ENCODE assay signal across 7 mouse cellular contexts in genomic region chr10:80166136-80166535, GRCm38 (mm10). TPM values are rescaled to one million over a fixed set of nuclear protein-coding genes. Genes with fewer than 3 reads are reported as not detected.
DNase-seq lines count a peak whose midpoint lies in the region; ATAC-seq and TF ChIP-seq lines count a peak whose summit lies in the region.
"Not testable (repeated sequence)": the region's sequence is repeated elsewhere in the genome, so short reads cannot be mapped to it uniquely, and the experiment has no call there.

No protein-coding gene starts in this region.

- H3K27me3 ChIP-seq in embryonic facial prominence, embryonic 11.5 days (ENCODE audit: control insufficient read depth, insufficient read depth, low read length); forebrain, embryonic 15.5 days; heart, postnatal 0 days (ENCODE audit: control insufficient read depth, insufficient read depth, low read length); intestine, embryonic 16.5 days (replicated peaks; ENCODE audit: control insufficient read depth, insufficient read depth, low read length); limb, embryonic 14.5 days (ENCODE audit: control insufficient read depth, insufficient read depth, low read length); megakaryocyte, embryonic 14.5 days (replicated peaks); neural tube, embryonic 12.5 days (replicated peaks): not testable (repeated sequence)

- H3K4me1 ChIP-seq in embryonic facial prominence, embryonic 11.5 days (ENCODE audit: control insufficient read depth, insufficient read depth, low read length), result peaks cover 17% of the 10 kb centered on the region
- peaks cover 59% of the 10 kb centered on the region for H3K4me1 ChIP-seq in forebrain, embryonic 15.5 days
- peaks cover 46% of the 10 kb centered on the region for H3K4me1 ChIP-seq in heart, postnatal 0 days (ENCODE audit: control insufficient read depth, insufficient read depth)
- H3K4me1 ChIP-seq in intestine, embryonic 16.5 days (ENCODE audit: control insufficient read depth, insufficient read depth, low read length), result peaks cover 62% of the 10 kb centered on the region
- H3K4me1 ChIP-seq in limb, embryonic 14.5 days (ENCODE audit: control insufficient read depth, insufficient read depth, low read length), result peaks cover 49% of the 10 kb centered on the region
- peaks cover 88% of the 10 kb centered on the region for H3K4me1 ChIP-seq in megakaryocyte, embryonic 14.5 days
- peaks cover 54% of the 10 kb centered on the region for H3K4me1 ChIP-seq in neural tube, embryonic 12.5 days

- not testable (repeated sequence) for H3K4me3 ChIP-seq in embryonic facial prominence, embryonic 11.5 days (ENCODE audit: low read depth, low read length); heart, postnatal 0 days (ENCODE audit: low read depth, low read length); intestine, embryonic 16.5 days (ENCODE audit: low read length); limb, embryonic 14.5 days (replicated peaks; ENCODE audit: low read length); neural tube, embryonic 12.5 days
- peak overlapping the region; percentile 44 for H3K4me3 ChIP-seq in forebrain, embryonic 15.5 days
- H3K4me3 ChIP-seq in megakaryocyte, embryonic 14.5 days (replicated peaks), result peak overlapping the region; percentile 93

- not testable (repeated sequence) for H3K27ac ChIP-seq in embryonic facial prominence, embryonic 11.5 days (replicated peaks; ENCODE audit: low read depth, low read length); limb, embryonic 14.5 days (replicated peaks; ENCODE audit: low read depth, low read length)
- peak overlapping the region; percentile 100 for H3K27ac ChIP-seq in forebrain, embryonic 15.5 days (replicated peaks)
- peak overlapping the region; percentile 88 for H3K27ac ChIP-seq in heart, postnatal 0 days (ENCODE audit: low read depth)
- H3K27ac ChIP-seq in intestine, embryonic 16.5 days (ENCODE audit: low read length), result peak overlapping the region; percentile 78
- H3K27ac ChIP-seq in neural tube, embryonic 12.5 days, result peak overlapping the region; percentile 67; the same call in 1 of the 2 replicates

- not testable (repeated sequence) for ATAC-seq in embryonic facial prominence, embryonic 11.5 days (replicated peaks; ENCODE audit: insufficient number of reproducible peaks, low FRiP score, low TSS enrichment, low read depth); forebrain, embryonic 15.5 days (replicated peaks); heart, postnatal 0 days (ENCODE audit: insufficient read depth, low read depth); intestine, embryonic 16.5 days; limb, embryonic 14.5 days (ENCODE audit: low FRiP score, low read depth); neural tube, embryonic 12.5 days (ENCODE audit: low FRiP score, low read depth)

- H3K4me2 ChIP-seq in embryonic facial prominence, embryonic 11.5 days (ENCODE audit: low read depth, low read length), result 0 out of 2 replicates have a peak overlapping the region, but pooled peaks have one; percentile 7
- peak overlapping the region; percentile 88 for H3K4me2 ChIP-seq in forebrain, embryonic 15.5 days (replicated peaks)
- peak overlapping the region; percentile 87; the same call in 1 of the 2 replicates for H3K4me2 ChIP-seq in heart, postnatal 0 days (ENCODE audit: low read depth, low read length)
- H3K4me2 ChIP-seq in intestine, embryonic 16.5 days (ENCODE audit: low read depth, low read length), result peak overlapping the region; percentile 97; the same call in 1 of the 2 replicates
- H3K4me2 ChIP-seq in limb, embryonic 14.5 days (replicated peaks; ENCODE audit: low read depth, low read length, severe bottlenecking), result 0 out of 2 replicates have a peak overlapping the region, but pooled peaks have one; percentile 94
- H3K4me2 ChIP-seq in neural tube, embryonic 12.5 days (replicated peaks), result peak overlapping the region; percentile 80

- not testable (repeated sequence) for H3K9ac ChIP-seq in embryonic facial prominence, embryonic 11.5 days (replicated peaks; ENCODE audit: low read length); limb, embryonic 14.5 days (ENCODE audit: low read depth, low read length, severe bottlenecking)
- H3K9ac ChIP-seq in forebrain, embryonic 15.5 days (replicated peaks), result peak overlapping the region; percentile 64
- 0 out of 2 replicates have a peak overlapping the region, but pooled peaks have one; percentile 34 for H3K9ac ChIP-seq in heart, postnatal 0 days (replicated peaks; ENCODE audit: low read depth, low read length)
- H3K9ac ChIP-seq in intestine, embryonic 16.5 days (ENCODE audit: low read depth, low read length), result peak overlapping the region; percentile 60; the same call in 1 of the 2 replicates
- 0 out of 2 replicates have a peak overlapping the region, but pooled peaks have one; percentile 53 for H3K9ac ChIP-seq in neural tube, embryonic 12.5 days

- H3K36me3 ChIP-seq in embryonic facial prominence, embryonic 11.5 days (replicated peaks; ENCODE audit: control insufficient read depth, insufficient read depth, low read depth, low read length), result not testable (repeated sequence)
- peaks cover 13% of the 10 kb centered on the region for H3K36me3 ChIP-seq in forebrain, embryonic 15.5 days
- peaks cover 16% of the 10 kb centered on the region for H3K36me3 ChIP-seq in heart, postnatal 0 days (replicated peaks; ENCODE audit: control insufficient read depth, insufficient read depth, low read length)
- peaks cover 14% of the 10 kb centered on the region for H3K36me3 ChIP-seq in intestine, embryonic 16.5 days (ENCODE audit: control insufficient read depth, insufficient read depth, low read length)
- H3K36me3 ChIP-seq in limb, embryonic 14.5 days (ENCODE audit: control insufficient read depth, insufficient read depth, low read length), result peaks cover 17% of the 10 kb centered on the region
- peaks cover 23% of the 10 kb centered on the region for H3K36me3 ChIP-seq in megakaryocyte, embryonic 14.5 days (replicated peaks; ENCODE audit: low read length)
- peaks cover 21% of the 10 kb centered on the region for H3K36me3 ChIP-seq in neural tube, embryonic 12.5 days

- not testable (repeated sequence) for H3K9me3 ChIP-seq in embryonic facial prominence, embryonic 11.5 days (replicated peaks; ENCODE audit: control insufficient read depth, low read length); forebrain, embryonic 15.5 days; heart, postnatal 0 days (replicated peaks; ENCODE audit: control insufficient read depth, low read length); intestine, embryonic 16.5 days (ENCODE audit: control insufficient read depth, low read length); limb, embryonic 14.5 days (ENCODE audit: control insufficient read depth, low read length); megakaryocyte, embryonic 14.5 days; neural tube, embryonic 12.5 days

- not testable (repeated sequence) for TF ChIP-seq CTCF in heart, postnatal 0 days (IDR thresholded peaks at IDR 0.05; ENCODE audit: low read depth)

- not testable (repeated sequence) for TF ChIP-seq POLR2A in limb, embryonic 14.5 days (IDR thresholded peaks at IDR 0.05; ENCODE audit: borderline replicate concordance, extremely low read depth, insufficient read depth, insufficient read length)

- 90% methylated on average over 4 of the region's 4 CpGs for WGBS in embryonic facial prominence, embryonic 11.5 days
- WGBS in forebrain, embryonic 15.5 days, result 90% methylated on average over 4 of the region's 4 CpGs
- 80% methylated on average over 4 of the region's 4 CpGs for WGBS in heart, postnatal 0 days
- 83% methylated on average over 4 of the region's 4 CpGs for WGBS in intestine, embryonic 16.5 days
- 88% methylated on average over 4 of the region's 4 CpGs for WGBS in limb, embryonic 14.5 days
- 77% methylated on average over 4 of the region's 4 CpGs for WGBS in neural tube, embryonic 12.5 days

- not testable (repeated sequence) for TF ChIP-seq EP300 in heart, postnatal 0 days (IDR thresholded peaks at IDR 0.05; ENCODE audit: low read depth)

- DNase-seq in embryonic facial prominence, embryonic 11.5 days (ENCODE audit: low spot score); heart, postnatal 0 days (ENCODE audit: low spot score); limb, embryonic 14.5 days (ENCODE audit: low spot score): not testable (repeated sequence)

RNA-seq across cellular contexts. Expression of gene Cirbp, which starts 0.4 kb away (rescaled TPM):
- polyA plus RNA-seq in embryonic facial prominence, embryonic 11.5 days (2014; fragmentation: Nextera tagmentation; extraction: Ambion mirVana), result 74.0 and 77.8 TPM in 2 replicates
- 350 and 358 TPM in 2 replicates for polyA plus RNA-seq in forebrain, embryonic 15.5 days (2015; fragmentation: Nextera tagmentation; extraction: Ambion mirVana)
- total RNA-seq in heart, postnatal 0 days (2014; rRNA removed; ENCODE audit: low replicate concordance), result 121 and 163 TPM in 2 replicates
- polyA plus RNA-seq in heart, postnatal 0 days (2015; fragmentation: Nextera tagmentation; extraction: Ambion mirVana), result 208 and 330 TPM in 2 replicates
- polyA plus RNA-seq in intestine, embryonic 16.5 days (2015; fragmentation: Nextera tagmentation; extraction: Ambion mirVana), result 53.2 and 62.6 TPM in 2 replicates
- 286 and 289 TPM in 2 replicates for polyA plus RNA-seq in limb, embryonic 14.5 days (2012; rRNA removed)
- polyA plus RNA-seq in limb, embryonic 14.5 days (2014; fragmentation: Nextera tagmentation; extraction: Ambion mirVana), result 101 and 106 TPM in 2 replicates
- polyA plus RNA-seq in megakaryocyte, embryonic 14.5 days (2012; ENCODE audit: insufficient read depth, low replicate concordance), result 27.7 and 39.5 TPM in 2 replicates
- polyA plus RNA-seq in neural tube, embryonic 12.5 days (2016; fragmentation: Nextera tagmentation; extraction: Ambion mirVana), result 262 and 273 TPM in 2 replicates

RNA-seq across cellular contexts. Expression of gene 1600002K03Rik, which starts 6.6 kb away (rescaled TPM):
- 6.0 and 6.8 TPM in 2 replicates for polyA plus RNA-seq in embryonic facial prominence, embryonic 11.5 days (2014; fragmentation: Nextera tagmentation; extraction: Ambion mirVana)
- 9.7 and 12.7 TPM in 2 replicates for polyA plus RNA-seq in forebrain, embryonic 15.5 days (2015; fragmentation: Nextera tagmentation; extraction: Ambion mirVana)
- 0.66 and 8.9 TPM in 2 replicates for total RNA-seq in heart, postnatal 0 days (2014; rRNA removed; ENCODE audit: low replicate concordance)
- polyA plus RNA-seq in heart, postnatal 0 days (2015; fragmentation: Nextera tagmentation; extraction: Ambion mirVana), result 4.6 and 5.7 TPM in 2 replicates
- 23.6 TPM in 2 replicates for polyA plus RNA-seq in intestine, embryonic 16.5 days (2015; fragmentation: Nextera tagmentation; extraction: Ambion mirVana)
- polyA plus RNA-seq in limb, embryonic 14.5 days (2012; rRNA removed), result 10.9 and 15.5 TPM in 2 replicates
- 8.5 and 12.8 TPM in 2 replicates for polyA plus RNA-seq in limb, embryonic 14.5 days (2014; fragmentation: Nextera tagmentation; extraction: Ambion mirVana)
- polyA plus RNA-seq in megakaryocyte, embryonic 14.5 days (2012; ENCODE audit: insufficient read depth, low replicate concordance), result 3.0 and 7.7 TPM in 2 replicates
- polyA plus RNA-seq in neural tube, embryonic 12.5 days (2016; fragmentation: Nextera tagmentation; extraction: Ambion mirVana), result 14.9 and 15.7 TPM in 2 replicates

RNA-seq across cellular contexts. Expression of gene Efna2, which starts 13.1 kb away (rescaled TPM):
- 34.6 and 42.3 TPM in 2 replicates for polyA plus RNA-seq in embryonic facial prominence, embryonic 11.5 days (2014; fragmentation: Nextera tagmentation; extraction: Ambion mirVana)
- 35.8 and 36.5 TPM in 2 replicates for polyA plus RNA-seq in forebrain, embryonic 15.5 days (2015; fragmentation: Nextera tagmentation; extraction: Ambion mirVana)
- total RNA-seq in heart, postnatal 0 days (2014; rRNA removed; ENCODE audit: low replicate concordance), result 2.4 and 3.0 TPM in 2 replicates
- 3.3 and 3.7 TPM in 2 replicates for polyA plus RNA-seq in heart, postnatal 0 days (2015; fragmentation: Nextera tagmentation; extraction: Ambion mirVana)
- 7.4 and 8.1 TPM in 2 replicates for polyA plus RNA-seq in intestine, embryonic 16.5 days (2015; fragmentation: Nextera tagmentation; extraction: Ambion mirVana)
- 41.7 and 67.7 TPM in 2 replicates for polyA plus RNA-seq in limb, embryonic 14.5 days (2012; rRNA removed)
- polyA plus RNA-seq in limb, embryonic 14.5 days (2014; fragmentation: Nextera tagmentation; extraction: Ambion mirVana), result 31.5 and 38.6 TPM in 2 replicates
- polyA plus RNA-seq in megakaryocyte, embryonic 14.5 days (2012; ENCODE audit: insufficient read depth, low replicate concordance), result 0.79 and 1.6 TPM in 2 replicates
- polyA plus RNA-seq in neural tube, embryonic 12.5 days (2016; fragmentation: Nextera tagmentation; extraction: Ambion mirVana), result 47.9 and 48.0 TPM in 2 replicates

RNA-seq across cellular contexts. Expression of gene Midn, which starts 18.1 kb away (rescaled TPM):
- 60.3 and 62.1 TPM in 2 replicates for polyA plus RNA-seq in embryonic facial prominence, embryonic 11.5 days (2014; fragmentation: Nextera tagmentation; extraction: Ambion mirVana)
- 33.0 and 34.9 TPM in 2 replicates for polyA plus RNA-seq in forebrain, embryonic 15.5 days (2015; fragmentation: Nextera tagmentation; extraction: Ambion mirVana)
- total RNA-seq in heart, postnatal 0 days (2014; rRNA removed; ENCODE audit: low replicate concordance), result 100 and 122 TPM in 2 replicates
- polyA plus RNA-seq in heart, postnatal 0 days (2015; fragmentation: Nextera tagmentation; extraction: Ambion mirVana), result 12.4 and 15.8 TPM in 2 replicates
- 8.8 and 10.3 TPM in 2 replicates for polyA plus RNA-seq in intestine, embryonic 16.5 days (2015; fragmentation: Nextera tagmentation; extraction: Ambion mirVana)
- polyA plus RNA-seq in limb, embryonic 14.5 days (2012; rRNA removed), result 108 and 161 TPM in 2 replicates
- 33.4 and 39.6 TPM in 2 replicates for polyA plus RNA-seq in limb, embryonic 14.5 days (2014; fragmentation: Nextera tagmentation; extraction: Ambion mirVana)
- 171 and 203 TPM in 2 replicates for polyA plus RNA-seq in megakaryocyte, embryonic 14.5 days (2012; ENCODE audit: insufficient read depth, low replicate concordance)
- 40.8 and 45.1 TPM in 2 replicates for polyA plus RNA-seq in neural tube, embryonic 12.5 days (2016; fragmentation: Nextera tagmentation; extraction: Ambion mirVana)

RNA-seq across cellular contexts. Expression of gene Cbarp, which starts 25.5 kb away (rescaled TPM):
- 6.8 and 9.0 TPM in 2 replicates for polyA plus RNA-seq in embryonic facial prominence, embryonic 11.5 days (2014; fragmentation: Nextera tagmentation; extraction: Ambion mirVana)
- 29.7 and 39.5 TPM in 2 replicates for polyA plus RNA-seq in forebrain, embryonic 15.5 days (2015; fragmentation: Nextera tagmentation; extraction: Ambion mirVana)
- total RNA-seq in heart, postnatal 0 days (2014; rRNA removed; ENCODE audit: low replicate concordance), result 2.8 and 5.9 TPM in 2 replicates
- polyA plus RNA-seq in heart, postnatal 0 days (2015; fragmentation: Nextera tagmentation; extraction: Ambion mirVana), result 1.0 and 1.1 TPM in 2 replicates
- polyA plus RNA-seq in intestine, embryonic 16.5 days (2015; fragmentation: Nextera tagmentation; extraction: Ambion mirVana), result 5.1 TPM in 2 replicates
- 28.9 and 36.0 TPM in 2 replicates for polyA plus RNA-seq in limb, embryonic 14.5 days (2012; rRNA removed)
- 7.5 and 9.3 TPM in 2 replicates for polyA plus RNA-seq in limb, embryonic 14.5 days (2014; fragmentation: Nextera tagmentation; extraction: Ambion mirVana)
- polyA plus RNA-seq in megakaryocyte, embryonic 14.5 days (2012; ENCODE audit: insufficient read depth, low replicate concordance), result 4.8 and 11.7 TPM in 2 replicates
- polyA plus RNA-seq in neural tube, embryonic 12.5 days (2016; fragmentation: Nextera tagmentation; extraction: Ambion mirVana), result 26.5 and 27.3 TPM in 2 replicates

Comparison
In these comparisons a context has a peak if more than half of its experiments do, and no peak if none do; other contexts are left out.
1. H3K4me2 ChIP-seq: peak in every context shown above with its lines; median percentile 97 in intestine, embryonic 16.5 days; 94 in limb, embryonic 14.5 days; 88 in forebrain, embryonic 15.5 days; 87 in heart, postnatal 0 days; 80 in neural tube, embryonic 12.5 days; 7 in embryonic facial prominence, embryonic 11.5 days.